Mouse (Mus musculus) lung, adult 18-20 months (tissue): ENCODE results near the gene Traf4.
"Not testable (repeated sequence)": the region's sequence is repeated elsewhere in the genome, so short reads cannot be mapped to it uniquely, and the experiment has no call there.

Experiments used
- DNase-seq, 2 experiments: peaks; one replicate each; pipeline ENCODE4 v3.0.0; 2022; ENCODE audit warnings: mixed read lengths in 2 of 2

Gene Traf4

DNA sequence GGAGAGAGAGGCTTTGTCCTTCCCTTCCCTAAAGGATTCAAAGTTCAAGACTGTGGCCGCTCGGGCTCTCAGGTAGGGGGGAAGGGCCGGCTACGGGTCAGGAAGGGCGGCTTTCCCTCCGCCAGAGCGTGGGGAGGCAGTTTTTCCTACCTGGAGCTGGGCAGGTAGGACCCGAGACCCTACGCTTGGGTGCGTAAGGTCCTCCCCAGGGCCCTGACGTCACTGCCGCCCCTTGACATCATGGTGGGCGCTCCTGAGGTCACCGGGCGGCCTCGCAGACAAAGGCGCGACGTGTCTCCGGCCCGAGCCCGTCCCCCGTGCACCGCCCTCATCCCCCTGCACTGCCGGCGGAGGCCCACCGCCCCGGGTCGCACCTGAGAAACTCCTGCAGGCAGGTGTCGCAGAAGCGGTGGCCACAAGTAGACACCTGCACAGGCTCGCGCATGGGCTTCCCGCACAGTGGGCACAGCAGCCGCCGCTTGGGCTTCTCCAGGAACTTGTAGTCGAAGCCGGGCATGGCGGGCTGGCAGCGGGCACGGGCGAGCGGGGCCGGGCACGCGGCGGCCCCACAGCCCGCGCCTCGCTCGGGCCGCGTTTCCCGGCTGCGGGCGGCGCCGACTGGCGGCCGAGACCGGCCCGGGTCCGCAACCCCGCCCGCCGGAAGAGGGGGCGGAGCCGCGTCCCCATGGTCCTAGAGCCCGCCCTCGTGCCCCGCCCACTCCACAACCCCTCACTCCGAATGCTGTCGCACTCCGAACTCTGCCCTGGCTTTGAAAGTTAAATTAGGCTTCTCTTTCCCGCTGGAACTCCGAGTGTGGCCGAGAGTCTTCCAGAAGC is at the start of gene Traf4:
Gene Traf4, minus strand, starts transcription at position 666 of the 837 bp plus-strand sequence.
- peak; percentile 82 to 84 for DNase-seq

DNA sequence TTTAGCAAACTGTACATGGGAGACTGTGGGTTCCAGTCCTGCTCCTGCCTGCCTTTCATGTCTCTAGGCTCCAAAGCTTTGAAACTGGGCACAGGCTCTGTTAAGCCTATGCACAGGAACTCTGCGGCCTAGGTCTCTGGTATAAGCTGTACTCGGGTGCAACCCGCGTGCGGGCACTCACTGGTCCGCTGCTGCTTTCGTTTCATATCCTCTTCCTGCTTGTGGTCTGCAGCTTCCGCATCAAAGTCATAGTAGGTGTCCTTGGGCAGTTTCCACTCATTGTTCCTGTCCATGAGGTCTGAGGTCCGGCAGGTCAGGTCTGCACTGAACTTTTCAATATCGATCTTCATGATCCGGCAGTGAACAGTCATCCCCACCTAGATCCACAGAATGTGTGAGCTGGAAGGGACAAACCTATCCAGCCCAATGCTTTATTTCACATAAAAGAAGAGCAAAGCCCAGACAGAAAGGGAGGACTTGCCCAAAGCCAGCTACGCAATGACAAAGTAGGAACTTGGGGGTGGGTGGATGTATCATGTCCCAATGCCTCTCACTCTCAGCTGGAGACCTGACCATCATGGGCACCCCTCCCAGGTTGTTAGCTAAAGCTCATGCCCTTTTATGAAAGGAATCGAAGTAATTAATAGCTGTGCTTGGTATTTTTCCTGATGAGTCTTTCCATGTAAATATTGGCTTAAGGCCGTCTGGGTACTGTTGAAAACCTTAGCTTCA is 47.9 kb upstream of the Traf4 start:
- DNase-seq, result peak in 1 of 2 experiments; percentile 34

DNA sequence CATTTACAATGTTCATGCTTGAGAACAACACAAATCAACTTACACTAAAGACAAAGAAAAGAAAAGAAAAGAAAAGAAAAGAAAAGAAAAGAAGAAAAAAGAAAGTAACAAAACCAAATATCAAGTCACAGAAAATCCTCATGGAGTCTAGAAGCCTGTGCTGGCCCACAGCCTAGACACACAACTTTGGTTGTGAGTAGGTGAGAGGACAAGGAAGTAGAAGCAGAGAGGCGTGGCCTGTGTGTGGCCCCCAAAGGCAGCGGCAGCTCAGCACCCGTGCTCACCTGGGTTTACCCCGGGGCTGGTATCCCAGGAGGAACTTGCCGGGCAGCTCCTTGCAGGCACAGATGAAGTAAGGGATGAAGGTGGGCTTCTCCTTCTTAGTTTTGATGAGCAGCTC is 46.1 kb upstream of the Traf4 start:
- DNase-seq, result peak; percentile 22 to 47

DNA sequence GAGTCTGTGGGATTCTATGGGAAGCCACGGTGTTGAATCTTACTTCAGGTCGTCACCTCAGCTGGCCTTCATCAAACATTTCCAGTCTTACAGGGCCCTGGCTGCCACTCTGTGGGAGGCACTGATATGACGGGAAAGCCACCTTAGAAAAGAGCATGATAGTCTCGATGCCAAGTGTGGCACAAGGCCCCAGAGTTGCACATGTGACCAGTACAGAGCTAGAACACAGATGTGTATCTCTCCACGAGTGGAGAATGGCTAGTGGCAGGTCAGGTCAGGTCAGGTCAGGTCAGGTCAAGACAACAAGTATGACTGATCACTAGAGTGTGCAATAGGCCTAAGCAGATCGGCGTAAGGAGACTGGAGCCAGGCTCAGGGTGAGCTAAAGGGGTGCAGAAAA is 45.2 kb upstream of the Traf4 start:
- DNase-seq, result no peak

DNA sequence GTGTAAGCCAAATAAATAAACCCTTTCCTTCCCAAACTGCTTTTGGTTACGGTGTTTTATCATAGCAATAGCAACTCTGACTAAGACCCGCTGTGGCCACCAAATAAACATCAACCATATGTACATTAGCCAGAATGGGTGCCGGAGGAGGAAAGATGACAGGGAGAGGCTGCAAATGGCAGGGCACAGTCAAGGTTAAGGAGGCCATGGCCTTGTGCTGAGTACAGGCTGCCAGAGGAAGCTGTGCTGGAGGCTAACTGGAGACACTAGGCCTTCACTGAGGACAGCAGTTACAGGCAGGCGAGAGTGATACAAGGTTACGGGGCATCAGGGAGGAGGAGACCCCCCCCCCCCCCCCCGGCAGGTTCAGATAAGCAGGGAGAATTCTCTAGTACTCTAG is 44.5 kb upstream of the Traf4 start:
- no peak for DNase-seq

DNA sequence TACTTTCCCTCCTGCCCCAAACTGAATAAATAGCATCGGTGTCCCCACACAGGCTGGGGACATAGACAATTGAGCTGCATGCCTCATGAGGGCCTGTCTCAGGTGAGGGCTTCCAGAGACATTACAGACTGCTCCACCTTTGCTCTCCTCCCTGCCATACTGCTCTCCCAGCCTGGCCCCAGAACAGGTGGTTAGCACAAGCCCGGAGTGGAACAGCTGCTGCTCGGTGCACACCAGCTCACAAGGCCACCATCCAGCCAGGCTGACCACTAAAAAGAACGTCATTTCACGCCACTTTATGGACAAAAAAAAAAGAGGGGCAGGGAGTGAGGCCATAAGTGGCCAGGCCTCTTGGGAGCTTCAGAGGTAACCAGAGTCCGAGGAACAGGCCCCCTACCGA is 41.8 kb upstream of the Traf4 start:
- DNase-seq, result no peak

DNA sequence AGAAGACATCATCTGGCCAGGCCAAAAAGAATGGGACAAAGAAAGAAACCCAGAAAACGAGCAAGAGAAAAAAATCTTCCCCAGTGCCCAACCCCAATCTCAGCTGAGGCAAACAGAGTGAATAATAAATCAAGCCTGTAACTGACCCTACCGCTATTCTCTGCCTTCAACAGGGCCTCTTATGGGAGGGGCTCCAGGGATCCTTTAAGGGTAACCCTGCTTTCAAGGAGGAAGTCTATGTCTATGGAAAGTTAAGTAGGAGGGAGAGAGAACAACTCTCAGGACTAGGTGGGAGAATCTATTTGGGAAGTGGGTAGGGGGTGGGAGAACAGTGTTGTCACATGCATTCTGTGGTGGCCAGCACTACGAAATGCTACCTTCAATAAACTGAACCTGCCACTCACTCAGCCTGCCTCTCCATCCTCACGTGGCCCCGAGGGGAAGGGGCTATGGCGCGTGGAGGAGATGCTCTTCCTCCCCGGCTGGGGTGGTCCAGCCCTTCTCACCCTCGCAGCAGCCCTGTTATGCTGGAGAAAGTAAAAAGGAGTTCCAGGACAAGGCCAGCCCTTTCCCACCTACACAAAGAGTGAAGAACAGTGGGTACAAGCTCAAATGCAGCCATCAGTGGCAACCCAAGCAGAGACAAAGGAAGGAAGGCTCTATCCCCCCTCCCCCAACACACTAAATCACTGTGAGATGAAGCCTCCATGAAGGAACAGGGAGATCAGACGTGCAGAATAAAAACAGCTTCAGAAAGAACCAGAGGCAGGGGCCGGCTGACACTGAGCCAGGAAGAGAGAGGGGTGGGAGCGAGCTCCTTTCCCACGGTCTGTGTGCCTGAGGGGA is 40.2 kb upstream of the Traf4 start:
- no peak for DNase-seq

DNA sequence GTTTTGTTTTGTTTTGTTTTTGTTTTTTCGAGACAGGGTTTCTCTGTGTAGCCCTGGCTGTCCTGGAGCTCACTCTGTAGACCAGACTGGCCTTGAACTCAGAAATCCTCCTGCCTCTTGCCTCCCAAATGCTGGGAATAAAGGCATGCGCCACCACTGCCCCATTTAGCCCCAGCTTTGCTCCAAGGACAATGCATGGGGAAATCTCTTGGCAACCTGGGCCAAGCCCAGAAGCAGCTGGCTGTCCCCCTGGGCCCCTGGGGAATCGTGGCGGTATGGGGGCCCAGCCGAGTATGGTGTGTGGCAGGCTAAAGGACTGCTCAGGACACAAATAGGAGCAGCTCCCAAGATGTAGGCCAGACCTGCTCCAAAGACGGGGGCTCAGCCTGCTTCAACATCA is 38.9 kb upstream of the Traf4 start:
- DNase-seq, result no peak

DNA sequence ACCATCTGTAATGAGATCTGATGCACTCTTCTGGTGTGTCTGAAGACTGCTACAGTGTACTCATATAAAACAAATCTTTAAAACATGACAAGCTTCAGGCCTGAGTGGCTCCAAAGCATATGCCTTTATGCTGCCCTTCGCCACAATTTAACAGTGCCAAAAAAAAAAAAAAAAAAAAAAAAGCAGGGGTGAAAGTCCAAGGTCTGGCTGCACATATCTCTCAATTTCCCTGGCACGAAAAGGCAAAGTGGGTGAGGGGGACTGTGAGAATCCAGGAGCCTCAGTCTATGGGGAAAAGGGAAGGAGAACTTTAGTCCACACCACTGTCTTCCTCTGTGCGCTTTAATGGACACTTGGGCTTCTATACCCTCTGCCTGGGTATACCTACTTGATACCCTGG is 37.0 kb upstream of the Traf4 start:
- no peak for DNase-seq

DNA sequence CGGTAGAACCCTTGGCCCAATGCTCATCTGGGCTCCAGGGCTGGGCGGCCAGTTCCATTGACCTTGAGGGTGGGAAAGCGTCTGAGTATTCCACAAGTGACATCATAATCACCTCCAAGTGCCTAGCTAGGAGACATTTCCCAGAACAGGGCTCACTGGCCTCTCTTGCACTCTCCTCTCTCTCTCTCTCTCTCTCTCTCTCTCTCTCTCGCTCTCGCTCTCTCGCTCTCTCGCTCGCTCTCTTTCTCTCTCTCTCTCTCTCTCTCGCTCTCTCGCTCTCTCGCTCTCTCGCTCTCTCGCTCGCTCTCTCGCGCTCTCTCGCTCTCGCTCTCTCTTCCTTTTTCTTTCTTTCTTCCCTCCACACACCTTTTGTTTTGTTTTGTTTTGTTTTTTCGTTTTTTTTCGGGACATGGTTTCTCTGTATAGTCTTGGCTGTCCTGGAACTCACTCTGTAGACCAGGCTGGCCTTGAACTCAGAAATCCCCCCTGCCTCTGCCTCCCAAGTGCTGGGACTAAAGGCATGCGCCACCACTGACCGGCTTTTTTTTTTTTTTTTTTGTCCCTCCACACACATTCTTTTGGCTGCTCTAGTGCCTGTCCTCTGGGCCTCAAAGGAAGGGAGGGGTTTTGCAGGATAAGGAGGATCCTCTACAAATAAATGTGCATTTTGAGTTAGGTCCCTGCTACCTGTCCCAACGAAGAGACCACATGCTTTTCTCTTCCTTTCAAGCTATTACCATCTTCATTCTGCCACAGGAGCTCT is 29.9 kb upstream of the Traf4 start:
- no peak for DNase-seq

DNA sequence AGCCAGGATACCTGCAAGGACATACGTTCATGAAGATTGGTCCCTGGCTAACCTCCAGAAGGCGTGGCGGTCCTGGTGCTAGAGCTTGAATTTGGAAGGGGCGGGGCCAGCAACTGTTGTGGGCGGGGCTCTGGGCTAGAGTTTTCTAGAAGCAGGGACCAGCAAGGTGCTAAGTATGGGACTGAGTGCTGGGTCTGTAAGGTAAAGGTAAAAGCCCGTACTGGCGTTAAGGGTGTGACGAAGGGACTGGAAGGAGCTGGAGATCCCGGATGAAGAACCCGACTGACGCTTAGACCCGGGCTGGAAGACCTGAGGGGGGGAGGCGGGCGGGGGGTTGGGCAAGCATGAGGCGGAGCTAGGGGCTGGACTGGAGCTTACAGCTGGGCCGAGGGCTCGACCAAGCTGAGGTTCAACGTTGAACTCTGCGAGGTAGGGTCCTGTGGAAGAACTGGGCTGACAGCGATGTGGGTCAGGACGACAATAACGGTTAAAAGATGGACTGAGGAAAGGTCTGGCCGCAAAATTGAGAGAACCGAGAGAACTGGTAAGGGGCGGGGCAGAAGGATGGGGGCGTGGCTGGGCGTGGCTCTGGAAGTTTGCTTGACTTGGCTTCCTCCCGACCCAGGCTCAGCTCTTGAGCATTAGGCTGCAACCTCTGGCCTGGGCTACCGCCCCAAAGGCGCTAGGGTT is 29.2 kb upstream of the Traf4 start:
- peak; percentile 80 to 86 for DNase-seq

DNA sequence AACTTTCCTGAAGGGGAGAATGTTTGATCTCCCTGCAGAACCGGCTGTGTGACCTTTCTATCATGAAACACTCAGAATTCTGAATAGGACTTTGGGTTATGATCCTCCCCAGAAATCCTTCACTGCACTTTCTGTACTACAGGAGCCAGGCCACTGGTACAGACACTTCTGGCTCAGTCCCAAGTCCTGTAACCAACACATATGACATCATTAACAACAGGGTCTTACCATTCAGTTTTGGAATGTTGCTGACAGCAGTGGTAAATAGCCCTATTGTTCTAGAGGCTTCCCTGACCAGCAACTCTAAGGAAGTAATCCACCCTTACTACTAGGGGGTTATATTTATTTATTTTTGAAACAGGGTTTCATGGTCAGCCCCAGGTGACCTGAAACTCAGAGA is 27.7 kb upstream of the Traf4 start, which contains the start of gene Proca1:
Gene Proca1, plus strand, starts transcription at position 280 of the 400 bp plus-strand sequence.
- no peak for DNase-seq

DNA sequence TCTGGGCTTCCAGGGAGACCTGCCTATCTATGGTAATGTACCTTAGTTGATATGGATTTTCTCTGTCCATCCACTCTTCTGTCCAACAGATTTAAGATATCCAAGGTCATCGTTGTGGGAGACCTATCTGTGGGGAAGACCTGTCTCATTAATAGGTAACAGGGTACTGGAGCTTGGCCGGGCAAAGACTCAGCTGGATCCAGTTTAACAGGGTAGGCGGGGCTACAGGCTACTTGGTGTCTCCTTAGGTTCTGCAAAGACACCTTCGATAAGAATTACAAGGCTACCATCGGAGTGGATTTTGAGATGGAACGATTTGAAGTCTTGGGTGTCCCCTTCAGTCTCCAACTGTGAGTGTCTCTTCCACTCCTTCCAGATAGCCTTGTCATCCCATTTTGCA is 24.7 kb upstream of the Traf4 start:
- no peak for DNase-seq

DNA sequence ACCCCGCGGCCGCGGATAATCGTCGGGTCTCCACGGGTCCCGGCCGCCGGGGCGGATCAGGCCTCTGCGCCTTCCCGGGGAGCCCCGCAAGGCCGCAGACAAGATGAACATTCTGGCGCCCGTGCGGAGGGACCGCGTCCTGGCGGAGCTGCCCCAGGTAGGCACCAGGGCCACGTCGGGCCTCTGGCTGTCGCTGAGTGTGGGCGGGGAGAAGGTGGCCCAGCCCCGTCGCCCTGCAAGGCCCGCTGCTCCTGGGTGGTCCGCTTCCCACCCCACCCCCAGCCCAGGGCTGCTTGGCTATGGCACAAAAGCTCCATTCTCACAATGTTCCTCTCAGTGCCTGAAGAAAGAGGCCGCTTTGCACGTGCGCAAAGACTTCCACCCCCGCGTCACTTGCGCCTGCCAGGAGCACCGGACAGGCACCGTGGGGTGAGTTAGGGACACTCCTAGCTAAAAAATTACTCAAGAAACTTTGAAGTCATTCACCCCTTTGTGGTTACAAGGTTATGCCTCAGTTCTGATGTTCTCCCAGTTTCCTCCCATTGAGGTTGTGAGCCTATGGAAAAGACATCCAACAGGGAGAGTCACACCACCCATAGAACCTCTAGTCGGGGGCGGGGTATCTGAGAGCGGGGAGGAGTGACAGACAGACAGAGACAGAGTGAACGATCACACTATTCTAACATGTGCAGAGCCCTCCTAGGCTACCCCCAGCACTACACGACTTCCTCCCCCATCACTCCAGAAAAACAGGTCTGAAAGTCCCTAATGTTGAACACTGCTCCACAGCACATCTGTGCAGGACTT is 24.0 kb upstream of the Traf4 start:
- peak; percentile 57 to 69 for DNase-seq

DNA sequence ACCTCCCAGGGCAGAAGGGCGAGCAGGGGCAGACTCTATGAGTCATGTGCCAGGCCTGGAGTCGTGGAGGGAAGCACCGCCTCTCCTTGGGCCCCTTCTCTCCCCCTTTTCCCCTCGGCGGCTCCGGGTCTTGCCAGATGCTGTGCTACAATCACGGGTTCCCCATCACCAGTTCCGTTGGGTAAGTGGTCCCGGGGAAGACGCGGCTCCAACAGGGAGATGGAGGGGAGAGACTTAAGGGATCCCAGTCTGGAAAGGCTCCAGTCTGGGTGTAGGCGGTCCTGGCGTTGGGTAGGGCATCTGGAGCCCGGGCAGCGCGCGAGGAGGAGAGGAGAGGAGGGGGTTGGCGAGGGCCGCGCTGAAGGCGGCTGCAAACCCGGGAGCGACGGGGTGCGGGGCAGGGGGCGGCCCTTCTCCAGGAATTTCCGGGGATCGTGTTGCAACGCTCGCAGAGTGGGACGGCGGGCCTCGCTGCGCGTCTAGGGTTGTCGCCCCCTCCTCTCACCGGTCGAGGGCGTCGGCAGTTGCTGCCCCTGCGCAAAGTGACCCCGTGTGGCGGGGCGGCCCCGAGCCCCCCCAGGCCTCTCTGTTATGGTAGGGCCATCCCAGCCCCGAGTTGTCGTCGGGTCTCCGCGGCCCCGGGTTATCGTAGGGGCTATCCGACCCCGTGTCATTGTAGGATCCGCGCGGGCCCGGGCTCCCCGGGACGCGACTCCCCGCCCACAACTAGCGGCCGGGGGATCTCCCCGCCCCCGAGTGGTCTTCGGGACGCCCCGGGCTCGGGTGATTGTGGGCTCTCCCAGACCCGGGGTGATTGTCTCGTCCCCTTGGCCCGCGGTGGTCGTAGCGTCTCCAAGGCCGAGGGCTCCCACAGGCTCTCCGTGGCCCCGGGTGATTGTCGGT is 23.2 kb upstream of the Traf4 start, which contains the start of gene Rab34:
Gene Rab34, plus strand, starts transcription at position 100 of the 903 bp plus-strand sequence.
- DNase-seq, result peak; percentile 63 to 68

DNA sequence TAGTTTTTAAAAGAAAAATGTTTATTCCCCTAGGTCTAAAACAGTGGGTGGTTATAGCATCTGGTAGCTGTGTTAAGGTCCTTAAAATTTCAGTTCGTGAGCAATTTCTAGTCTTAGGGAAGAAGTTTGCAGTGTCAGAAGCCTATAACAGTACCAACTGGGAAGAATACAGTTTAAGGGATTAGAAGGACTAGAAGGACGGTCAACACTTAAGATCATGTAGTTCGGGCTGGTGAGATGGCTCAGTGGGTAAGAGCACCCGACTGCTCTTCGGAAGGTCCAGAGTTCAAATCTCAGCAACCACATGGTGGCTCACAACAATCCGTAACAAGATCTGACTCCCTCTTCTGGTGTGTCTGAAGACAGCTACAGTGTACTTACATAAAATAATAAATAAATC is 19.3 kb upstream of the Traf4 start:
- not testable (repeated sequence) for DNase-seq

DNA sequence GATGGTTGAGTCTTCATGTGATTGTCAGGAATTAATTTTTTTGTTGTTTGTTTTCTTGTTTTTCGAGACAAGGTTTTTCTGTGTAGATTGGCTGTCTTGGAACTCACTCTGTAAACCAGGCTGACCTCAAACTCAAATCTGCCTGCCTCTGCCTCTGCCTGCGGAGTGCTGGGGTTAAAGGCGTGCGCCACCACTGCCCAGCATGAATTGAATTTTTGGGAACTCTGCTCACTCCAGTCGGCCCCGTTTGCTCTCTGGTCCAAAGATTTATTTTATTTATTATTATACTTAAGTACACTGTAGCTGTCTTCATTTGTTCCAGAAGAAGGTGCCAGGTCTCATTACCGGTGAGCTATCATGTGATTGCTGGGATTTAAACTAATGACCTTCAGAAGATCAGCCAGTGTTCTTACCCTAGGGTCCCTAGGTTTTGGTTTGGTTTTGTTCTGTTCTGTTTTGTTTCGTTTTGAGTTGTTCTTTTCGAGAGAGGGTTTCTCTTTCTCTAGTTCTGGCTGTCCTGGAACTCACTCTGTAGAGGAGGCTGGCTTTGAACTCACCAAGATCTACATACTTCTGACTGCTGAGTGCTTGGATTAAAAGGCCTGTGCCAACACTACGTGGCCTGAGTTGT is 18.6 kb upstream of the Traf4 start:
- no peak for DNase-seq

DNA sequence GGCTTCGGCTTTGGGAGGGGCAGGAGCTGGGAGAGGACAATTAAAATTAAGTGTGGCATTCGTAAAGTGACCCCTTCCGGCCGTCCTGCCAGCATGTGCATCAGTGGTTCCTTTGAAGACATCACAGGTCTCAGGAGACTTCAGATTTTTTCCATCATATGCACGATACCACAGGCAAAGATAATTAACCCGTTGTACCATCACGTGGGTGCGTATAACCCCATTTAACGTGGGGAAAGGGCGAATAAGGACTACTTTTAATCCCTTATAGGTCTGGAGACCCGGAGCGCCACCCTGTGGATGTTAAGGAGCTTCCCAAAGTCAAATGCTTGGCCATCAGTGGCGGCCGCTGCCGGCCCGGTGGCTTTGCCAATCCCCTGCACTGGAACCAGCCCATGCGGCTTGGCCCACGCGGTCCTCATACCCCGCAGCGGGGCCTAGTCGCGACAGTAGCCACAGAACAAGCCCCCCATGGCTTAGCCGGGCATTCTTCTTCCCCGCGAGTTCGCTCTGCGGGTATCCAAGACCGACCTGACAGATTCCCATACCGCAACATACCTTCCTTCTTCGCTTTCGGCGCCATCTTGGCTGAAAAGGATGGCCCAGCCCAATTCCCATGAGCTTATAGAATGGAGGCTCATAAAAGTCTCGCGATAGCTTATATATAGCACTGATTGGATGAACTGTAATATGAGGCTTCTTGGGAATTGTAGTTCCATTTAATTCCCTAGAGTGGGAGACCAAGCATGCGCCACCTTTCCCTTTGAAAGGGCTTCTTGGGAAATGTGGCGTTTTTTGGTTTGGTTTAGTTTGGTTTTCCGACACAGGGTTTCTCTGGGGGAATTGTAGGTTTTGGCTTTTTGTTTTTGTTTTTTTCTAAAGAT is 17.8 kb upstream of the Traf4 start, which contains the start of gene Rpl23a:
Gene Rpl23a, minus strand, starts transcription at position 624 of the 884 bp plus-strand sequence.
- peak; percentile 82 to 84 for DNase-seq
